Mouse (Mus musculus): ENCODE measurements around the gene Upk3bl. TPM values are rescaled to one million over a fixed set of nuclear protein-coding genes. Genes with fewer than 3 reads are reported as not detected.

The Upk3bl gene
- polyA plus RNA-seq, 1 experiment = 0.11 TPM

DNA sequence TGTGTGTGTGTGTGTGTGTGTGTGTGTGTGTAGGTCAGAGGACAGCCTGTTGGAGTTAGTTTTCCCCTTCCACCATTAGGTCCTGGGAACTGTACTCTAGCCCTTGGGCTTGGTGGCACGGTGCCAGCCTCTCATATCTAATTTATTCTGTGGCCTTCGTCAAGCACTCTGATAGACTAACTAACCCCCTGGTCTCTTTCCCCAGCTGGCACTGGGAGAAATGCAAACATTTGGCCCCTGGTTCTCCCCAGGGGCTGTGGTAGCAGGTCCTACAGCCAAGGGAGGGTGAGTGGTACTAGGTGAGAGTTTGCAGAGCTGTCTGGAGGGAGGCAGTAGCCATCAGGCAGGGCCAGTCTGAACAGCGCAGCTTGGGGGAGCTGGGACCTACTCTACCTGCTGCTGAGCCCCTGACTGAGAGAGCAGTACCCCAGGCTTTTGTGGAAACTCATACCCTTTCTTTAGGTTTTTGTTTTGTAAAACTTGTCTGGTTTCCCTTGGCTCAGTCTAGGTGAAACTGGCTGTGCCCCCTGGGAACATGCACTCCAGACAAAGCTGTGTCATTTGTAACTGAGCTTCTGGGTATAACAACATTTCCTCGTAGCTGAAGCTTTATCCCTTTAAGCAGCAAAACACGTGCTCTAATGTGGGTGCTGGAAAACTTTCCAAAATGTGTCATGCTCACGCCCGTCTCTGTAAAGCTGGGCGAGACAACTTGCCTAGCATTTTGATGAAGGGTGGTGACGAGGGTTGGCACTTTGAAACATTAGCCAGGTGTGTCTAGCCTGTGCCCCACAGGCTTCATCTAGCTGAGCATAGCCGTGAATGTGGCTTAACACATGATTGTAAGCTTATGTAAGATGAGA, 38.0 kb upstream of the Upk3bl start:
- TF ChIP-seq MYOD1 (IDR thresholded peaks at IDR 0.05; ENCODE audit: control insufficient read depth, insufficient read length, low read depth) = no peak
- no peak for TF ChIP-seq FOSL1 (IDR thresholded peaks at IDR 0.05; ENCODE audit: insufficient read depth, low read length, poor library complexity, severe bottlenecking)
- TF ChIP-seq MAX (IDR thresholded peaks at IDR 0.05) = peak; percentile 34
- peak; percentile 49 for TF ChIP-seq USF1 (IDR thresholded peaks at IDR 0.05; ENCODE audit: low read depth)
- no peak for TF ChIP-seq MYOG (IDR thresholded peaks at IDR 0.05; ENCODE audit: control insufficient read depth, extremely low read depth, insufficient read length)
- TF ChIP-seq CEBPB (IDR thresholded peaks at IDR 0.05; ENCODE audit: low read depth) = no peak
- no peak for TF ChIP-seq CTCF (IDR thresholded peaks at IDR 0.05; ENCODE audit: control insufficient read depth, insufficient read depth, insufficient read length)
- no peaks in the 10 kb centered on the region for H3K27me3 ChIP-seq (ENCODE audit: control insufficient read depth, insufficient read depth, insufficient read length)
- H3K79me3 ChIP-seq (ENCODE audit: low read depth) = peaks cover 2% of the 10 kb centered on the region
- no peak overlapping the region for H3ac ChIP-seq (ENCODE audit: control insufficient read depth, insufficient read length, low read depth)
- H3K36me3 ChIP-seq (ENCODE audit: control insufficient read depth, insufficient read depth) = peaks cover 16% of the 10 kb centered on the region
- no peaks in the 10 kb centered on the region for H3K79me2 ChIP-seq (ENCODE audit: control insufficient read depth, insufficient read depth)
- no peak overlapping the region for H3K4me3 ChIP-seq (ENCODE audit: insufficient read depth, poor library complexity, severe bottlenecking)

DNA sequence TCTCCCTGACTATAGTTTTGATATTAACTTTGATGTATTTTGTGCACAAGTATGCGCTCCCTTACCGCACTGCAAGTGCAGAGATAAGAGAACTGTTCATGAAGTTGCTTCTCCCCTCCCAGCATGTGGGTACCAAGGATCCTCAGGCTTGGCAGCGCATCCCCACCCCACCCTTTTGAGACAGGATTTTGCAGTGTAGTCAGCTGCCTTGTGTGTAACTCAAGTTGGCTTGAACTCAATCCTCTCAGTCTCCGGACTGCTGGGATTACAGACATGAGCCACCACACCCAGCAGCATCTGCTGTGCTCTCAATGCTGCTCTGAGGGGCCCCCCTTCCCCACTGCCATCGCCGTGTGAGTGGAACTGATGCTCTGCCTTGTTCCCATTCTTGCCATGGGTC, 37.0 kb upstream of the Upk3bl start:
- TF ChIP-seq MAX (IDR thresholded peaks at IDR 0.05) = no peak
- no peak for TF ChIP-seq MYOG (IDR thresholded peaks at IDR 0.05; ENCODE audit: control insufficient read depth, extremely low read depth, insufficient read length)
- no peak for TF ChIP-seq USF1 (IDR thresholded peaks at IDR 0.05; ENCODE audit: low read depth)
- TF ChIP-seq CEBPB (IDR thresholded peaks at IDR 0.05; ENCODE audit: low read depth) = no peak
- no peak for TF ChIP-seq MYOD1 (IDR thresholded peaks at IDR 0.05; ENCODE audit: control insufficient read depth, insufficient read length, low read depth)
- no peak for TF ChIP-seq CTCF (IDR thresholded peaks at IDR 0.05; ENCODE audit: control insufficient read depth, insufficient read depth, insufficient read length)
- no peak for TF ChIP-seq FOSL1 (IDR thresholded peaks at IDR 0.05; ENCODE audit: insufficient read depth, low read length, poor library complexity, severe bottlenecking)
- Histone ChIP-seq H3K79me2 (ENCODE audit: control insufficient read depth, insufficient read depth) (no peaks in the 10 kb centered on the region), H3K36me3 (ENCODE audit: control insufficient read depth, insufficient read depth) (peaks cover 6% of the 10 kb centered on the region), H3K27me3 (ENCODE audit: control insufficient read depth, insufficient read depth, insufficient read length) (no peaks in the 10 kb centered on the region), H3K79me3 (ENCODE audit: low read depth) (peaks cover 2% of the 10 kb centered on the region), H3ac (ENCODE audit: control insufficient read depth, insufficient read length, low read depth) (no peak overlapping the region), H3K4me3 (ENCODE audit: insufficient read depth, poor library complexity, severe bottlenecking) (no peak overlapping the region)

- Histone ChIP-seq H3K36me3 (ENCODE audit: control insufficient read depth, insufficient read depth) (peaks cover 2% of the 10 kb centered on the region), H3K27me3 (ENCODE audit: control insufficient read depth, insufficient read depth, insufficient read length) (no peaks in the 10 kb centered on the region)
Observed at GRCm38 (mm10) chr5:136018726-136019125, 35.6 kb upstream of the Upk3bl start.

GRCm38 (mm10) chr5:136019907-136020306, 34.4 kb upstream of the Upk3bl start:
- Histone ChIP-seq H3K79me3 (ENCODE audit: low read depth) (peaks cover 2% of the 10 kb centered on the region), H3K36me3 (ENCODE audit: control insufficient read depth, insufficient read depth) (peaks cover 2% of the 10 kb centered on the region), H3K27me3 (ENCODE audit: control insufficient read depth, insufficient read depth, insufficient read length) (no peaks in the 10 kb centered on the region), H3K79me2 (ENCODE audit: control insufficient read depth, insufficient read depth) (no peaks in the 10 kb centered on the region), H3K4me3 (ENCODE audit: insufficient read depth, poor library complexity, severe bottlenecking) (no peak overlapping the region), H3ac (ENCODE audit: control insufficient read depth, insufficient read length, low read depth) (no peak overlapping the region)
- TF ChIP-seq MYOD1 (IDR thresholded peaks at IDR 0.05; ENCODE audit: control insufficient read depth, insufficient read length, low read depth) (no peak), MYOG (IDR thresholded peaks at IDR 0.05; ENCODE audit: control insufficient read depth, extremely low read depth, insufficient read length) (no peak), CTCF (IDR thresholded peaks at IDR 0.05; ENCODE audit: control insufficient read depth, insufficient read depth, insufficient read length) (no peak), MAX (IDR thresholded peaks at IDR 0.05) (no peak), FOSL1 (IDR thresholded peaks at IDR 0.05; ENCODE audit: insufficient read depth, low read length, poor library complexity, severe bottlenecking) (no peak), USF1 (IDR thresholded peaks at IDR 0.05; ENCODE audit: low read depth) (no peak), CEBPB (IDR thresholded peaks at IDR 0.05; ENCODE audit: low read depth) (no peak)

More at GRCm38 (mm10) chr5:136018726-136019125, 35.6 kb upstream of the Upk3bl start:
- Histone ChIP-seq H3K4me3 (ENCODE audit: insufficient read depth, poor library complexity, severe bottlenecking) (no peak overlapping the region), H3ac (ENCODE audit: control insufficient read depth, insufficient read length, low read depth) (no peak overlapping the region), H3K79me3 (ENCODE audit: low read depth) (peaks cover 2% of the 10 kb centered on the region), H3K79me2 (ENCODE audit: control insufficient read depth, insufficient read depth) (no peaks in the 10 kb centered on the region)
- TF ChIP-seq USF1 (IDR thresholded peaks at IDR 0.05; ENCODE audit: low read depth) (no peak), CEBPB (IDR thresholded peaks at IDR 0.05; ENCODE audit: low read depth) (no peak), FOSL1 (IDR thresholded peaks at IDR 0.05; ENCODE audit: insufficient read depth, low read length, poor library complexity, severe bottlenecking) (no peak), MAX (IDR thresholded peaks at IDR 0.05) (no peak)

- TF ChIP-seq CEBPB (IDR thresholded peaks at IDR 0.05; ENCODE audit: low read depth) (no peak), USF1 (IDR thresholded peaks at IDR 0.05; ENCODE audit: low read depth) (no peak), CTCF (IDR thresholded peaks at IDR 0.05; ENCODE audit: control insufficient read depth, insufficient read depth, insufficient read length) (no peak), MYOD1 (IDR thresholded peaks at IDR 0.05; ENCODE audit: control insufficient read depth, insufficient read length, low read depth) (no peak), MAX (IDR thresholded peaks at IDR 0.05) (no peak), MYOG (IDR thresholded peaks at IDR 0.05; ENCODE audit: control insufficient read depth, extremely low read depth, insufficient read length) (no peak), FOSL1 (IDR thresholded peaks at IDR 0.05; ENCODE audit: insufficient read depth, low read length, poor library complexity, severe bottlenecking) (no peak)
- Histone ChIP-seq H3ac (ENCODE audit: control insufficient read depth, insufficient read length, low read depth) (no peak overlapping the region), H3K36me3 (ENCODE audit: control insufficient read depth, insufficient read depth) (peaks cover 5% of the 10 kb centered on the region), H3K4me3 (ENCODE audit: insufficient read depth, poor library complexity, severe bottlenecking) (no peak overlapping the region), H3K27me3 (ENCODE audit: control insufficient read depth, insufficient read depth, insufficient read length) (no peaks in the 10 kb centered on the region), H3K79me2 (ENCODE audit: control insufficient read depth, insufficient read depth) (no peaks in the 10 kb centered on the region), H3K79me3 (ENCODE audit: low read depth) (no peaks in the 10 kb centered on the region)
Observed at GRCm38 (mm10) chr5:136025712-136026111, 28.6 kb upstream of the Upk3bl start.

All from C2C12 (cell line).